12 mouse cellular contexts compared by ENCODE assay signal in genomic region chr4:123425672-123426272, GRCm38 (mm10).
A peak's percentile ranks its signal among the peaks of the same experiment; 100 is the strongest.
DNase-seq lines count a peak whose midpoint lies in the region; ATAC-seq lines count a peak whose summit lies in the region.
"Had no signal": no experiment of that assay in that cellular context is flagged by ENCODE, and none has a peak within 500 bp of the region (broad histone marks: within the 10 kb centered on the region; RNA-seq: fewer than 3 reads in every experiment).

No protein-coding gene starts in this region.

- no peak overlapping the region for H3K27ac ChIP-seq in embryonic facial prominence, embryonic 14.5 days (replicated peaks; ENCODE audit: low read depth, low read length)
- H3K27ac ChIP-seq in embryonic facial prominence, embryonic 10.5 days (replicated peaks), result no peak overlapping the region
- 0 out of 2 replicates have a peak overlapping the region, but pooled peaks have one; percentile 9 for H3K27ac ChIP-seq in intestine, embryonic 15.5 days
- H3K27ac ChIP-seq: hindbrain, embryonic 12.5 days; limb, embryonic 12.5 days; neural tube, embryonic 13.5 days had no signal

- H3K27me3 ChIP-seq in embryonic facial prominence, embryonic 14.5 days (replicated peaks; ENCODE audit: control insufficient read depth, insufficient read depth, low read length), result no peaks in the 10 kb centered on the region
- no peaks in the 10 kb centered on the region for H3K27me3 ChIP-seq in embryonic facial prominence, embryonic 10.5 days (replicated peaks; ENCODE audit: low read depth, poor library complexity, severe bottlenecking)
- no peaks in the 10 kb centered on the region for H3K27me3 ChIP-seq in intestine, embryonic 15.5 days (replicated peaks)
- H3K27me3 ChIP-seq: hindbrain, embryonic 12.5 days; limb, embryonic 12.5 days; neural tube, embryonic 13.5 days had no signal

- no peak overlapping the region for H3K9ac ChIP-seq in embryonic facial prominence, embryonic 14.5 days (ENCODE audit: low read depth, low read length)
- no peak overlapping the region for H3K9ac ChIP-seq in intestine, embryonic 15.5 days
- H3K9ac ChIP-seq: hindbrain, embryonic 12.5 days; limb, embryonic 12.5 days; neural tube, embryonic 13.5 days had no signal

- H3K4me3 ChIP-seq in embryonic facial prominence, embryonic 14.5 days (ENCODE audit: low read depth, low read length), result no peak overlapping the region
- no peak overlapping the region for H3K4me3 ChIP-seq in embryonic facial prominence, embryonic 10.5 days
- H3K4me3 ChIP-seq in intestine, embryonic 15.5 days (replicated peaks), result no peak overlapping the region
- H3K4me3 ChIP-seq: hindbrain, embryonic 12.5 days; limb, embryonic 12.5 days; neural tube, embryonic 13.5 days had no signal

- intact Hi-C loops in gastrocnemius, postnatal 14 days (cut with DNase I; ENCODE audit: low total_unique reads), result no loop called here

- H3K4me2 ChIP-seq in embryonic facial prominence, embryonic 14.5 days (ENCODE audit: low read depth, low read length), result no peak overlapping the region
- no peak overlapping the region for H3K4me2 ChIP-seq in intestine, embryonic 15.5 days (replicated peaks)
- H3K4me2 ChIP-seq: hindbrain, embryonic 12.5 days; limb, embryonic 12.5 days; neural tube, embryonic 13.5 days had no signal

- WGBS in embryonic facial prominence, embryonic 14.5 days, result 57% methylated on average over 1 of the region's 1 CpGs
- 78% methylated on average over 1 of the region's 1 CpGs for WGBS in embryonic facial prominence, embryonic 10.5 days
- WGBS in intestine, embryonic 15.5 days, result 40% methylated on average over 1 of the region's 1 CpGs

- DNase-seq in embryonic facial prominence, embryonic 14.5 days (ENCODE audit: low spot score), result peak; percentile 80
- DNase-seq in embryonic facial prominence, embryonic 10.5 days (ENCODE audit: low spot score), result no peak
- DNase-seq in NIH3T3 (ENCODE audit: low read depth), result peak; percentile 88
- peak; percentile 87 for DNase-seq in lung, postnatal 36 days
- no peak for DNase-seq in urinary bladder, postnatal 25 days (ENCODE audit: low spot score)
- no peak for DNase-seq in cerebellum, adult 9-11 months
- no peak for DNase-seq in gastrocnemius, postnatal 14 days
- DNase-seq: adrenal gland, postnatal 25 days had no signal

- H3K36me3 ChIP-seq in embryonic facial prominence, embryonic 14.5 days (ENCODE audit: control insufficient read depth, insufficient read depth, low read length), result peaks cover 20% of the 10 kb centered on the region; the same call in 1 of the 2 replicates
- H3K36me3 ChIP-seq in embryonic facial prominence, embryonic 10.5 days (replicated peaks), result peaks cover 49% of the 10 kb centered on the region
- H3K36me3 ChIP-seq in intestine, embryonic 15.5 days, result no peaks in the 10 kb centered on the region

- no peaks in the 10 kb centered on the region for H3K4me1 ChIP-seq in embryonic facial prominence, embryonic 14.5 days (ENCODE audit: control insufficient read depth, insufficient read depth, low read length)
- H3K4me1 ChIP-seq in embryonic facial prominence, embryonic 10.5 days, result peaks cover 4% of the 10 kb centered on the region; the same call in 1 of the 2 replicates
- H3K4me1 ChIP-seq in intestine, embryonic 15.5 days (replicated peaks), result 0 out of 2 replicates have a peak, but pooled peaks cover 4% of the 10 kb centered on the region
- H3K4me1 ChIP-seq: limb, embryonic 12.5 days had no signal

- peak; percentile 57; the same call in 1 of the 2 replicates for ATAC-seq in embryonic facial prominence, embryonic 14.5 days (ENCODE audit: low read depth)
- ATAC-seq in intestine, embryonic 15.5 days, result peak; percentile 38; the same call in 1 of the 2 replicates

- no peaks in the 10 kb centered on the region for H3K9me3 ChIP-seq in embryonic facial prominence, embryonic 14.5 days (ENCODE audit: control insufficient read depth, low read length)
- no peaks in the 10 kb centered on the region for H3K9me3 ChIP-seq in embryonic facial prominence, embryonic 10.5 days
- H3K9me3 ChIP-seq in intestine, embryonic 15.5 days, result no peaks in the 10 kb centered on the region
- H3K9me3 ChIP-seq: hindbrain, embryonic 12.5 days; limb, embryonic 12.5 days; neural tube, embryonic 13.5 days had no signal

Comparison
In these comparisons a context has a peak if more than half of its experiments do, and no peak if none do; other contexts are left out.
1. DNase-seq: peak in embryonic facial prominence, embryonic 14.5 days (single experiment), NIH3T3 (single experiment) and lung, postnatal 36 days (single experiment); none in embryonic facial prominence, embryonic 10.5 days (single experiment), urinary bladder, postnatal 25 days (single experiment), cerebellum, adult 9-11 months (single experiment) and gastrocnemius, postnatal 14 days (single experiment).